Mouse (Mus musculus) leukemia stem cell, adult 10-12 weeks (primary cell): ENCODE data around the gene Churc1. TPM values are rescaled to one million over a fixed set of nuclear protein-coding genes. Genes with fewer than 3 reads are reported as not detected.

Source experiments
- polyA plus RNA-seq: library from polyadenylated mRNA; stranded (reverse); fragments of >175 nt; gene quantifications from 2 replicates; pipeline ENCODE4 v1.2.3, GENCODE M21; 2012; ENCODE audit warnings: low replicate concordance

Gene Churc1
- polyA plus RNA-seq, result 0.35 and 10.1 TPM in 2 replicates

GRCm38 (mm10) chr12:76765354-76765851 is at the start of gene Churc1, which contains the start of gene Fntb:
TSS of gene Churc1 (plus strand) at chr12:76765538.
TSS of gene Fntb (plus strand) at chr12:76765589.

GRCm38 (mm10) chr12:76795350-76795749 is 30.0 kb downstream of the Churc1 start, which contains the start of gene Gpx2:
TSS of gene Gpx2 (minus strand) at chr12:76795554.

GRCm38 (mm10) chr12:76822651-76823041 is 57.3 kb downstream of the Churc1 start, which contains the start of gene Rab15:
TSS of gene Rab15 (minus strand) at chr12:76822908.

Other genes starting within 250 kb of the Churc1 start
- 2.1 and 2.2 TPM in 2 replicates for gene Plekhg3, start 234.6 kb upstream of the Churc1 start, polyA plus RNA-seq
- gene Sptb, start 55.0 kb upstream of the Churc1 start, polyA plus RNA-seq, result 348 and 356 TPM in 2 replicates
- gene Fntb, start 51 bp downstream of the Churc1 start, polyA plus RNA-seq, result 13.7 and 43.2 TPM in 2 replicates
- not detected in 2 replicates for gene Gpx2, start 30.0 kb downstream of the Churc1 start, polyA plus RNA-seq
- 0.98 and 1.3 TPM in 2 replicates for gene Rab15, start 57.4 kb downstream of the Churc1 start, polyA plus RNA-seq
- 76.1 and 131 TPM in 2 replicates for gene Max, start 196.7 kb downstream of the Churc1 start, polyA plus RNA-seq